Mouse (Mus musculus) adrenal gland, adult 2 months (tissue): ENCODE results near the gene Eddm3b. TPM values are rescaled to one million over a fixed set of nuclear protein-coding genes. Genes with fewer than 3 reads are reported as not detected.

Source experiments
- DNase-seq: peaks from one replicate; pipeline ENCODE4 v3.0.0; 2021
- long read RNA-seq: library from polyadenylated mRNA; stranded (forward); transcript quantifications from one replicate; pipeline ENCODE4 v2.0.0, GENCODE M21; 2021
- polyA plus RNA-seq: library from polyadenylated mRNA; depleted of rRNA; stranded (reverse); fragments of >200 nt; gene quantifications from 2 replicates; pipeline ENCODE4 v1.2.3, GENCODE M21; 2012; rRNA removed
- total RNA-seq, 2 experiments: library from RNA; stranded (reverse); gene quantifications; 2 replicates each; pipeline ENCODE4 v1.2.3; 2021

The Eddm3b gene
- not detected for total RNA-seq
- polyA plus RNA-seq = not detected in 2 replicates
- long read RNA-seq = 0 reads

- DNase-seq = no peak
Measured at GRCm38 (mm10) chr14:51113916-51114560, at the start of gene Eddm3b. Eddm3b (plus strand) TSS chr14:51114426.

- DNase-seq = no peak
Measured at GRCm38 (mm10) chr14:51068956-51069355, 45.3 kb upstream of the Eddm3b start.

GRCm38 (mm10) chr14:51069617-51070016 is 44.6 kb upstream of the Eddm3b start:
- DNase-seq = peak; percentile 29

- no peak for DNase-seq
Measured at GRCm38 (mm10) chr14:51074335-51074734, 39.9 kb upstream of the Eddm3b start, which contains the start of gene Olfr750. Olfr750 (minus strand) TSS chr14:51074435.

GRCm38 (mm10) chr14:51079180-51079579 is 35.0 kb upstream of the Eddm3b start:
- DNase-seq = no peak

GRCm38 (mm10) chr14:51081035-51081434 is 33.2 kb upstream of the Eddm3b start:
- DNase-seq = no peak

GRCm38 (mm10) chr14:51082599-51083581 is 31.3 kb upstream of the Eddm3b start:
- peak; percentile 85 for DNase-seq

- no peak for DNase-seq
Measured at GRCm38 (mm10) chr14:51083805-51084204, 30.4 kb upstream of the Eddm3b start.

- DNase-seq = no peak
Measured at GRCm38 (mm10) chr14:51085086-51085485, 29.1 kb upstream of the Eddm3b start.

GRCm38 (mm10) chr14:51085911-51086310 is 28.3 kb upstream of the Eddm3b start:
- no peak for DNase-seq

- DNase-seq = no peak
Measured at GRCm38 (mm10) chr14:51087762-51088161, 26.5 kb upstream of the Eddm3b start.

GRCm38 (mm10) chr14:51088166-51088969 is 25.9 kb upstream of the Eddm3b start:
- peak; percentile 92 for DNase-seq

GRCm38 (mm10) chr14:51088970-51089673 is 25.1 kb upstream of the Eddm3b start:
- peak; percentile 97 for DNase-seq

GRCm38 (mm10) chr14:51089674-51090076 is 24.6 kb upstream of the Eddm3b start:
- no peak for DNase-seq

- DNase-seq = peak; percentile 89
Measured at GRCm38 (mm10) chr14:51090077-51090781, 24.0 kb upstream of the Eddm3b start.

- DNase-seq = peak; percentile 61
Measured at GRCm38 (mm10) chr14:51090921-51091900, 23.0 kb upstream of the Eddm3b start, which contains the start of the genes Rnase4 and Ang. Rnase4 (plus strand) TSS chr14:51091077. Ang (plus strand) TSS chr14:51091150.

- DNase-seq = no peak
Measured at GRCm38 (mm10) chr14:51092073-51092620, 22.1 kb upstream of the Eddm3b start.

- DNase-seq = no peak
Measured at GRCm38 (mm10) chr14:51093496-51093895, 20.7 kb upstream of the Eddm3b start.
